ENCODE assay signal across 8 mouse cellular contexts in the genomic region with DNA sequence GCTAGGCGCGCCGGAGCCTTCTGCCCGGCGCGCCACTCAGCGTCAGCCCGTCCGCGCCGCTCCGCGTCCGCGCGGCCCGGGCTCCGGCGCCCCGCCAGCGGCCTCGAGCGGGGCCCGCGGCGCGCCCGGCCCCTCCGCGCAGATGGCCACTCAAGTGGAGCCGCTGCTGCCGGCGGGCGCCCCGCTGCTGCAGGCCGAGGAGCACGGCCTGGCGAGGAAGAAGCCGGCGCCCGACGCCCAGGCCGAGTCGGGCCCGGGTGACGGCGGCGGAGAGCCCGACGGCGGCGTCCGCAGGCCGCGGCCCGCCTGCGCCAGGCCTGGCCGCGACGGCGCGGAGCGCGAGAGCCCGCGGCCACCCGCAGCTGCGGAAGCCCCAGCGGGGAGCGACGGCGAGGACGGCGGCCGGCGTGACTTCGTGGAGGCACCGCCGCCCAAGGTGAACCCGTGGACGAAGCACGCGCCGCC. TPM values are rescaled to one million over a fixed set of nuclear protein-coding genes. Genes with fewer than 3 reads are reported as not detected.
DNase-seq lines count a peak whose midpoint lies in the region; ATAC-seq and TF ChIP-seq lines count a peak whose summit lies in the region.

A gene (plus strand): TSS at position 14 of the 465 bp plus-strand sequence.

- H3K4me2 ChIP-seq in hindbrain, embryonic 16.5 days (ENCODE audit: low read length) = peak within 1 kb of the TSS; percentile 89
- H3K4me2 ChIP-seq in liver, embryonic 15.5 days = peak within 1 kb of the TSS; percentile 94

- H3K9ac ChIP-seq in hindbrain, embryonic 16.5 days (ENCODE audit: low read depth, low read length) = peak within 1 kb of the TSS; percentile 88
- H3K9ac ChIP-seq in liver, embryonic 15.5 days = peak within 1 kb of the TSS; percentile 95

- 0% methylated on average over 41 of the region's 84 CpGs for WGBS in hindbrain, embryonic 16.5 days
- under 1% methylated on average over 83 of the region's 84 CpGs for WGBS in liver, embryonic 15.5 days (ENCODE audit: insufficient replicate concordance)

- H3K36me3 ChIP-seq in hindbrain, embryonic 16.5 days (ENCODE audit: control insufficient read depth, insufficient read depth, low read length) = no peaks in the 10 kb centered on the region
- H3K36me3 ChIP-seq in liver, embryonic 15.5 days (replicated peaks) = no peaks in the 10 kb centered on the region

- peaks cover 25% of the 10 kb centered on the region for H3K4me1 ChIP-seq in hindbrain, embryonic 16.5 days (ENCODE audit: control insufficient read depth, insufficient read depth, low read depth, low read length)
- H3K4me1 ChIP-seq in liver, embryonic 15.5 days (replicated peaks) = peaks cover 55% of the 10 kb centered on the region

- no peaks in the 10 kb centered on the region for H3K27me3 ChIP-seq in hindbrain, embryonic 16.5 days (replicated peaks; ENCODE audit: control insufficient read depth, insufficient read depth, low read length)
- no peaks in the 10 kb centered on the region for H3K27me3 ChIP-seq in liver, embryonic 15.5 days

- intact Hi-C loops in gastrocnemius, adult 2 months (cut with DNase I) = loop anchor here (2.0 to 5.0 kb wide), 2 partner anchors 93 to 298 kb away; a partner anchor contains a TSS

- H3K27ac ChIP-seq in gastrocnemius, adult 2 months = peak within 1 kb of the TSS; percentile 93
- H3K27ac ChIP-seq in hindbrain, embryonic 16.5 days (ENCODE audit: low read depth, low read length) = peak within 1 kb of the TSS; percentile 91
- H3K27ac ChIP-seq in liver, embryonic 15.5 days (replicated peaks) = peak within 1 kb of the TSS; percentile 94

- H3K9me3 ChIP-seq in hindbrain, embryonic 16.5 days (ENCODE audit: control insufficient read depth, low read length) = no peaks in the 10 kb centered on the region
- no peaks in the 10 kb centered on the region for H3K9me3 ChIP-seq in liver, embryonic 15.5 days (replicated peaks)

- ATAC-seq in hindbrain, embryonic 16.5 days = no peak
- peak; percentile 49 for ATAC-seq in liver, embryonic 15.5 days (ENCODE audit: insufficient read depth)

- DNase-seq in cerebellum, adult 11-12 months = peak; percentile 73
- no peak for DNase-seq in cerebellum, postnatal 4 days (ENCODE audit: low spot score in 2 of 2)
- DNase-seq in thymus, postnatal 0 days (ENCODE audit: low spot score) = no peak
- DNase-seq in thymus, postnatal 14 days = no peak
- peak; percentile 71 for DNase-seq in gastrocnemius, adult 2 months
- DNase-seq in testis, postnatal 14 days (ENCODE audit: low spot score) = peak; percentile 54

- H3K4me3 ChIP-seq in gastrocnemius, adult 2 months = peak within 1 kb of the TSS; percentile 93
- peak within 1 kb of the TSS; percentile 98 for H3K4me3 ChIP-seq in hindbrain, embryonic 16.5 days (ENCODE audit: low read length)
- H3K4me3 ChIP-seq in liver, embryonic 15.5 days (replicated peaks) = peak within 1 kb of the TSS; percentile 91

- TF ChIP-seq CTCF in gastrocnemius, adult 2 months (IDR thresholded peaks at IDR 0.05) = no peak

RNA-seq across cellular contexts. Expression of the gene that starts here (rescaled TPM):
- 17.1 and 22.8 TPM in 2 replicates for polyA plus RNA-seq in thymus, postnatal 0 days (2015; fragmentation: Nextera tagmentation; extraction: Ambion mirVana)
- total RNA-seq in gastrocnemius, adult 2 months (2021) = 10 to 100 TPM; 90.4 to 98.4 TPM
- polyA plus RNA-seq in hindbrain, embryonic 16.5 days (2015; fragmentation: Nextera tagmentation; extraction: Ambion mirVana) = 17.3 and 18.0 TPM in 2 replicates
- polyA plus RNA-seq in liver, embryonic 15.5 days (2015; fragmentation: Nextera tagmentation; extraction: Ambion mirVana) = 17.3 and 19.8 TPM in 2 replicates

Comparison
In these comparisons a context has a peak if more than half of its experiments do, and no peak if none do; other contexts are left out.
1. DNase-seq: peak in cerebellum, adult 11-12 months (single experiment), gastrocnemius, adult 2 months (single experiment) and testis, postnatal 14 days (single experiment); none in cerebellum, postnatal 4 days (0 of 2), thymus, postnatal 0 days (single experiment) and thymus, postnatal 14 days (single experiment).
2. Peak in every context shown above with its lines, with median percentiles within 50 percentile points of each other: H3K27ac ChIP-seq and H3K4me3 ChIP-seq.